Comparison of ENCODE assay signal across 9 mouse cellular contexts in the genomic region with DNA sequence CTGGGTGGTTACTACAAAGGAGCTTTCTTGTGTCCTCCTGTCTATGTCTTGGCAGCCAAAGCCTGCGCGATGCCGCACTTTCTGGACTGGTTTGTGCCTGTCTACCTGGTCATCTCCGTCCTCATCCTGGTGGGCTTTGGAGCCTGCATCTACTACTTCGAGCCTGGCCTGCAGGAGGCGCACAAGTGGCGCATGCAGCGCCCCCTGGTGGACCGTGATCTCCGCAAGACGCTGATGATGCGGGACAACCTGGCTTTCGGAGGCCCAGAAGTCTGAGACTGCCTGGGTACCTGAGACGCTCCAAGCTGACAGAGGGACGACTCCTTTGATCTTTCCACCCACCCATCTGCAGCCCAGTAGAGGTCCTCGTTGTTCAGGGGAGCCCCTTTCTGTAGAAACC. TPM values are rescaled to one million over a fixed set of nuclear protein-coding genes. Genes with fewer than 3 reads are reported as not detected.
DNase-seq lines count a peak whose midpoint lies in the region; ATAC-seq and TF ChIP-seq lines count a peak whose summit lies in the region.
"Had no signal": no experiment of that assay in that cellular context is flagged by ENCODE, and none has a peak within 500 bp of the region (broad histone marks: within the 10 kb centered on the region; RNA-seq: fewer than 3 reads in every experiment).

No protein-coding gene starts in this region.

- no peak for TF ChIP-seq POLR2A in cortical plate, adult 2 months (IDR thresholded peaks at IDR 0.05; ENCODE audit: extremely low read depth, insufficient read depth, low read length)

- no peak overlapping the region for H3K27ac ChIP-seq in forebrain, embryonic 14.5 days (ENCODE audit: low read depth, low read length)
- no peak overlapping the region for H3K27ac ChIP-seq in forebrain, embryonic 15.5 days (replicated peaks)
- no peak overlapping the region for H3K27ac ChIP-seq in cortical plate, adult 2 months (ENCODE audit: insufficient read depth, low read length)
- H3K27ac ChIP-seq: liver, embryonic 15.5 days had no signal

- H3K4me2 ChIP-seq in forebrain, embryonic 14.5 days (ENCODE audit: low read length) = no peak overlapping the region
- no peak overlapping the region for H3K4me2 ChIP-seq in forebrain, embryonic 15.5 days (replicated peaks)
- H3K4me2 ChIP-seq: liver, embryonic 15.5 days had no signal

- H3K4me3 ChIP-seq in forebrain, embryonic 14.5 days (ENCODE audit: low read depth, low read length) = no peak overlapping the region
- H3K4me3 ChIP-seq in forebrain, embryonic 15.5 days = no peak overlapping the region
- H3K4me3 ChIP-seq in cortical plate, adult 2 months (ENCODE audit: insufficient read depth, low read length) = no peak overlapping the region
- H3K4me3 ChIP-seq: liver, embryonic 15.5 days had no signal

- no peak for ATAC-seq in forebrain, embryonic 14.5 days
- ATAC-seq in forebrain, embryonic 15.5 days (replicated peaks) = no peak

- no peak overlapping the region for H3K9ac ChIP-seq in forebrain, embryonic 14.5 days (ENCODE audit: low read length)
- no peak overlapping the region for H3K9ac ChIP-seq in forebrain, embryonic 15.5 days (replicated peaks)
- H3K9ac ChIP-seq: liver, embryonic 15.5 days had no signal

- no peaks in the 10 kb centered on the region for H3K9me3 ChIP-seq in forebrain, embryonic 14.5 days (replicated peaks; ENCODE audit: control insufficient read depth, low read length)
- no peaks in the 10 kb centered on the region for H3K9me3 ChIP-seq in forebrain, embryonic 15.5 days
- H3K9me3 ChIP-seq: liver, embryonic 15.5 days had no signal

- DNase-seq in forebrain, embryonic 14.5 days (ENCODE audit: low spot score) = peak; percentile 60
- DNase-seq in urinary bladder, postnatal 4 days (ENCODE audit: low spot score in 2 of 2) = peak; percentile 34 to 80
- DNase-seq in urinary bladder, adult 18-20 months (ENCODE audit: low spot score in 2 of 2) = no peak
- DNase-seq in kidney, postnatal 14 days = peak; percentile 69
- peak; percentile 68 for DNase-seq in lung, postnatal 10 days
- DNase-seq in spleen, adult 18-20 months = peak; percentile 39 to 80

- H3K27me3 ChIP-seq in forebrain, embryonic 14.5 days (replicated peaks; ENCODE audit: control insufficient read depth, insufficient read depth, low read length) = no peaks in the 10 kb centered on the region
- no peaks in the 10 kb centered on the region for H3K27me3 ChIP-seq in forebrain, embryonic 15.5 days

- peak; percentile 98 for TF ChIP-seq CTCF in cortical plate, adult 2 months (IDR thresholded peaks at IDR 0.05; ENCODE audit: extremely low read depth, insufficient read depth, low read length)

- H3K4me1 ChIP-seq in forebrain, embryonic 14.5 days (ENCODE audit: control insufficient read depth, insufficient read depth, low read length) = peaks cover 15% of the 10 kb centered on the region
- H3K4me1 ChIP-seq in forebrain, embryonic 15.5 days = peaks cover 29% of the 10 kb centered on the region
- H3K4me1 ChIP-seq in cortical plate, adult 2 months (ENCODE audit: control insufficient read depth, insufficient read depth, low read length) = peaks cover 3% of the 10 kb centered on the region; the same call in 1 of the 2 replicates
- H3K4me1 ChIP-seq: liver, embryonic 15.5 days had no signal

- no peaks in the 10 kb centered on the region for H3K36me3 ChIP-seq in forebrain, embryonic 14.5 days (ENCODE audit: control insufficient read depth, insufficient read depth, low read length)
- H3K36me3 ChIP-seq in forebrain, embryonic 15.5 days = 0 out of 2 replicates have a peak, but pooled peaks cover 4% of the 10 kb centered on the region
- H3K36me3 ChIP-seq: liver, embryonic 15.5 days had no signal

- 16% methylated on average over 16 of the region's 16 CpGs for WGBS in forebrain, embryonic 14.5 days
- WGBS in forebrain, embryonic 15.5 days = 13% methylated on average over 16 of the region's 16 CpGs

RNA-seq across cellular contexts. Expression of gene 1500009C09Rik, which starts 7.3 kb away (rescaled TPM):
- polyA plus RNA-seq in forebrain, embryonic 14.5 days (2014; fragmentation: Nextera tagmentation; extraction: Ambion mirVana) = 13.2 and 19.3 TPM in 2 replicates
- polyA plus RNA-seq in forebrain, embryonic 15.5 days (2015; fragmentation: Nextera tagmentation; extraction: Ambion mirVana) = 13.5 and 14.7 TPM in 2 replicates
- polyA plus RNA-seq in cortical plate, adult 2 months (2012; rRNA removed) = 155 TPM in 2 replicates
- polyA plus RNA-seq: liver, embryonic 15.5 days had no signal

RNA-seq across cellular contexts. Expression of gene Cenpm, which starts 15.0 kb away (rescaled TPM):
- 42.4 and 63.9 TPM in 2 replicates for polyA plus RNA-seq in forebrain, embryonic 14.5 days (2014; fragmentation: Nextera tagmentation; extraction: Ambion mirVana)
- 38.9 and 45.6 TPM in 2 replicates for polyA plus RNA-seq in forebrain, embryonic 15.5 days (2015; fragmentation: Nextera tagmentation; extraction: Ambion mirVana)
- 6.7 and 7.0 TPM in 2 replicates for polyA plus RNA-seq in cortical plate, adult 2 months (2012; rRNA removed)

RNA-seq across cellular contexts. Expression of gene Sept3, which starts 15.2 kb away (rescaled TPM):
- 225 and 276 TPM in 2 replicates for polyA plus RNA-seq in forebrain, embryonic 14.5 days (2014; fragmentation: Nextera tagmentation; extraction: Ambion mirVana)
- 450 and 460 TPM in 2 replicates for polyA plus RNA-seq in forebrain, embryonic 15.5 days (2015; fragmentation: Nextera tagmentation; extraction: Ambion mirVana)
- polyA plus RNA-seq in cortical plate, adult 2 months (2012; rRNA removed) = 367 and 405 TPM in 2 replicates

RNA-seq across cellular contexts. Expression of gene Tnfrsf13c, which starts 35.3 kb away (rescaled TPM):
- polyA plus RNA-seq in forebrain, embryonic 14.5 days (2014; fragmentation: Nextera tagmentation; extraction: Ambion mirVana) = 0.14 and 0.19 TPM in 2 replicates
- polyA plus RNA-seq in forebrain, embryonic 15.5 days (2015; fragmentation: Nextera tagmentation; extraction: Ambion mirVana) = 0.11 and 0.37 TPM in 2 replicates
- 0.48 and 0.76 TPM in 2 replicates for polyA plus RNA-seq in cortical plate, adult 2 months (2012; rRNA removed)

RNA-seq across cellular contexts. Expression of gene Wbp2nl, which starts 39.2 kb away (rescaled TPM):
- not detected in 2 replicates for polyA plus RNA-seq in forebrain, embryonic 14.5 days (2014; fragmentation: Nextera tagmentation; extraction: Ambion mirVana)
- 0.15 TPM in 1 of 2 replicates, not detected in the other for polyA plus RNA-seq in forebrain, embryonic 15.5 days (2015; fragmentation: Nextera tagmentation; extraction: Ambion mirVana)
- 0.13 TPM in 1 of 2 replicates, not detected in the other for polyA plus RNA-seq in cortical plate, adult 2 months (2012; rRNA removed)

Comparison
In these comparisons a context has a peak if more than half of its experiments do, and no peak if none do; other contexts are left out.
1. DNase-seq: peak in forebrain, embryonic 14.5 days (single experiment), urinary bladder, postnatal 4 days (2 of 2), kidney, postnatal 14 days (single experiment), lung, postnatal 10 days (single experiment) and spleen, adult 18-20 months (2 of 2); none in urinary bladder, adult 18-20 months (0 of 2).